Mouse (Mus musculus) MEL (cell line): ENCODE measurements around the gene Gm45844. TPM values are rescaled to one million over a fixed set of nuclear protein-coding genes. Genes with fewer than 3 reads are reported as not detected.

Experiments
- DNase-seq: peaks from one replicate; pipeline ENCODE4 v3.0.0; 2011; ENCODE audit warnings: low read depth, low spot score
- H3K27ac ChIP-seq: 2 replicates; pipeline ENCODE4 v1.5.1; 2012; ENCODE audit warnings: low read depth, mild to moderate bottlenecking, control low read depth, low read length, moderate library complexity; ENCODE audit not compliant: control insufficient read depth
- H3K27me3 ChIP-seq, 2 experiments: fragments of 150-350 bp in 1 of 2; sonication (generic) in 1 of 2; 2 replicates each; pipeline ENCODE4 v1.6.1; 2012; ENCODE audit warnings: low read length in 2 of 2, mild to moderate bottlenecking in 2 of 2, improper control_type of control experiment in 1 of 2, moderate library complexity in 1 of 2; ENCODE audit not compliant: insufficient read depth in 2 of 2, control insufficient read depth in 1 of 2
- H3K36me3 ChIP-seq, 2 experiments: 2 replicates each; pipeline ENCODE4 v1.6.1; 2012 to 2014; ENCODE audit warnings: low read length in 2 of 2, improper control_type of control experiment in 1 of 2, inconsistent platforms in 1 of 2, mild to moderate bottlenecking in 1 of 2; ENCODE audit not compliant: insufficient read depth in 2 of 2, control insufficient read depth in 1 of 2
- H3K4me1 ChIP-seq, 2 experiments: fragments of 150-350 bp in 1 of 2; sonication (generic) in 1 of 2; 2 replicates each; pipeline ENCODE4 v1.6.1; 2012; ENCODE audit warnings: low read length in 2 of 2, improper control_type of control experiment in 1 of 2, mild to moderate bottlenecking in 1 of 2; ENCODE audit not compliant: insufficient read depth in 2 of 2, control insufficient read depth in 1 of 2
- H3K4me3 ChIP-seq, 2 experiments: fragments of 150-350 bp in 1 of 2; sonication (generic) in 1 of 2; 2 replicates each; pipeline ENCODE4 v1.5.1; 2012; ENCODE audit warnings: low read depth in 2 of 2, low read length in 2 of 2, mild to moderate bottlenecking in 2 of 2, moderate library complexity in 2 of 2, control low read depth in 1 of 2, improper control_type of control experiment in 1 of 2; ENCODE audit not compliant: control insufficient read depth in 1 of 2, insufficient read depth in 1 of 2
- H3K79me2 ChIP-seq: 2 replicates; pipeline ENCODE4 v1.6.1; 2012; ENCODE audit warnings: mild to moderate bottlenecking, low read length, moderate library complexity; ENCODE audit not compliant: control insufficient read depth, poor library complexity, insufficient read depth
- H3K9ac ChIP-seq: 2 replicates; pipeline ENCODE4 v1.6.1; 2012; ENCODE audit warnings: low read depth, mild to moderate bottlenecking, control low read depth, low read length, moderate library complexity; ENCODE audit not compliant: control insufficient read depth, poor library complexity, severe bottlenecking
- H3K9me3 ChIP-seq: fragments of 150-350 bp; sonication (generic); replicated peaks from 2 replicates; pipeline ENCODE4 v1.6.1; 2012; ENCODE audit warnings: mild to moderate bottlenecking, low read length, improper control_type of control experiment, moderate library complexity; ENCODE audit not compliant: insufficient read depth
- CHD2 ChIP-seq: IDR thresholded peaks from 2 replicates; pipeline ENCODE4 v1.6.1; 2011; ENCODE audit warnings: low read length, improper control_type of control experiment
- E2F4 ChIP-seq: IDR thresholded peaks from 2 replicates; pipeline ENCODE4 v1.6.1; 2011; ENCODE audit warnings: low read depth, low read length, improper control_type of control experiment, borderline replicate concordance
- GABPA ChIP-seq: IDR thresholded peaks from 2 replicates; pipeline ENCODE4 v1.6.1; 2012; ENCODE audit warnings: low read depth, mild to moderate bottlenecking, inconsistent platforms, low read length, improper control_type of control experiment, moderate library complexity
- GATA1 ChIP-seq: IDR thresholded peaks from 2 replicates; pipeline ENCODE4 v1.6.1; 2011; ENCODE audit warnings: low read depth, low read length, improper control_type of control experiment
- HCFC1 ChIP-seq: IDR thresholded peaks from 2 replicates; pipeline ENCODE4 v1.6.1; 2012; ENCODE audit warnings: low read depth, mild to moderate bottlenecking, inconsistent platforms, low read length, improper control_type of control experiment, moderate library complexity
- JUND ChIP-seq: IDR thresholded peaks from 2 replicates; pipeline ENCODE4 v1.6.1; 2011; ENCODE audit warnings: low read depth, mild to moderate bottlenecking, improper control_type of control experiment, low read length
- MAFK ChIP-seq: IDR thresholded peaks from 2 replicates; pipeline ENCODE4 v1.6.1; 2011; ENCODE audit warnings: low read depth, mild to moderate bottlenecking, low read length, improper control_type of control experiment, borderline replicate concordance
- MXI1 ChIP-seq: IDR thresholded peaks from 2 replicates; pipeline ENCODE4 v1.6.1; 2011; ENCODE audit warnings: mild to moderate bottlenecking, low read depth, low read length, improper control_type of control experiment
- MYB ChIP-seq: IDR thresholded peaks from 2 replicates; pipeline ENCODE4 v1.6.1; 2011; ENCODE audit warnings: mild to moderate bottlenecking, low read depth, low read length, improper control_type of control experiment
- NELFE ChIP-seq: IDR thresholded peaks from 2 replicates; pipeline ENCODE4 v1.6.1; 2011; ENCODE audit warnings: low read depth, low read length, improper control_type of control experiment
- POLR2A ChIP-seq, 2 experiments: IDR thresholded peaks; 2 replicates each; pipeline ENCODE4 v1.6.1; 2011 to 2012; ENCODE audit warnings: low read length in 2 of 2, mild to moderate bottlenecking in 2 of 2, control low read depth in 1 of 2, improper control_type of control experiment in 1 of 2, low read depth in 1 of 2, moderate library complexity in 1 of 2; ENCODE audit not compliant: control insufficient read depth in 1 of 2, insufficient read depth in 1 of 2, poor library complexity in 1 of 2
- POLR2AphosphoS5 ChIP-seq: IDR thresholded peaks from 2 replicates; pipeline ENCODE4 v1.6.1; 2012; ENCODE audit warnings: low read depth, borderline replicate concordance, mild to moderate bottlenecking, inconsistent platforms, low read length, moderate library complexity, mixed read lengths
- SIN3A ChIP-seq: IDR thresholded peaks from 2 replicates; pipeline ENCODE4 v1.6.1; 2012; ENCODE audit warnings: low read length, improper control_type of control experiment, inconsistent platforms
- SMC3 ChIP-seq: IDR thresholded peaks from 2 replicates; pipeline ENCODE4 v1.6.1; 2011; ENCODE audit warnings: low read depth, low read length, improper control_type of control experiment
- TCF12 ChIP-seq: IDR thresholded peaks from 2 replicates; pipeline ENCODE4 v1.6.1; 2014; ENCODE audit warnings: low read depth, mild to moderate bottlenecking, inconsistent platforms, low read length, improper control_type of control experiment, moderate library complexity
- UBTF ChIP-seq: IDR thresholded peaks from 2 replicates; pipeline ENCODE4 v1.6.1; 2012; ENCODE audit warnings: low read depth, mild to moderate bottlenecking, inconsistent platforms, low read length, improper control_type of control experiment, moderate library complexity, borderline replicate concordance; ENCODE audit not compliant: insufficient read depth
- ZC3H11A ChIP-seq: IDR thresholded peaks from 2 replicates; pipeline ENCODE4 v1.6.1; 2012; ENCODE audit warnings: low read depth, mild to moderate bottlenecking, inconsistent platforms, low read length, improper control_type of control experiment
- ZKSCAN1 ChIP-seq: IDR thresholded peaks from 2 replicates; pipeline ENCODE4 v1.6.1; 2012; ENCODE audit warnings: low read depth, mild to moderate bottlenecking, inconsistent platforms, low read length, improper control_type of control experiment, moderate library complexity
- polyA plus RNA-seq, 2 experiments: library from polyadenylated mRNA; stranded (reverse) in 1 of 2; unstranded in 1 of 2; fragments of >175 nt in 1 of 2; fragments of >200 nt in 1 of 2; gene quantifications; 2 replicates each; pipeline versions ENCODE4 v1.2.1 to v1.2.4; 2012; ENCODE audit warnings: low replicate concordance in 2 of 2, low read depth in 1 of 2; ENCODE audit not compliant: insufficient read length in 2 of 2, insufficient read depth in 1 of 2, missing spikeins in 1 of 2
- total RNA-seq: library from RNA; depleted of rRNA; stranded (reverse); fragments of 300-350 nt; gene quantifications from 2 replicates; pipeline ENCODE4 v1.2.3, GENCODE M21; 2012

Gene Gm45844
- total and polyA plus RNA-seq, 3 experiments, result 0.42 to 1.5 TPM; not detected in 1

DNA sequence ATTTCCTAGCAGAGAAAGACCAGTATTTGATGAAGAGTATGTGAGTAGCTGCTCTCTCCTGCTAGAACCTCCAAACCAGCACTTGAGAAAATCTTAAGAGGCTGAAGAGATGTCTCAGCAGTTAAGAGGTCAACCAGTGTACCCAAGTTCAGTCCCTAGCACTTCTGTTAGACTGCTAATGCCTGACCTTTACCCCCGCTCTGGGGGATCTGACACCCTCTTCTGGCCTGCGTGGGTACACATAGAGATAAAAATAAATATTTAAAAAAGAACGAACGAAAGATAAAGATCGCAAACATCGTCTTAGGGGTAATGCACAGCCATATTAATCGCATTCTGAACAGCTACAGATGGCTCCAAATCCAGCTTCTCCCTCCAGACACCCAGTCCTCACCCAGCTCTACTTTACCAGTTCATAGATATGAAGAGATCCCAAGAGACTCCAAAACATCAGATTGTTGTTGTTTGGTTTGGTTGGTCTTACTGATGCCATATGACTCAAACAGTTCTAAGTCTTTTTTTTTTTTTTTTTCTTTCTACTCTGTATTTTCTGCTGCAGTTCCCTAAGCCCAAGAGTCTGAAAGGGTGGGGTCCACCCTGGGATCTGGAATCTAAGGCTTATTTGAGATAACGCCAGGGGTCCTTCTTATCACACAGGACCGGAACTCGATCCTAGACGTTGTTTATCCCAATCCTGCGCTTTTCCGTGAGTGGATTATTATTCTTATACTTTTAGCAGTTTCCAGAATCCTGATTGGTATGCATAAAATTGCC lies 90.5 kb downstream of the Gm45844 start:
- Histone ChIP-seq H3K27ac (no peak overlapping the region), H3K9me3 (no peaks in the 10 kb centered on the region), H3K79me2 (no peaks in the 10 kb centered on the region), H3K36me3 (no peaks in the 10 kb centered on the region), H3K27me3 (no peaks in the 10 kb centered on the region)
- TF ChIP-seq E2F4 (no peak), UBTF (no peak), CHD2 (no peak), ZKSCAN1 (no peak), GABPA (no peak), SMC3 (no peak), JUND (no peak), NELFE (no peak), GATA1 (no peak), POLR2AphosphoS5 (no peak), ZC3H11A (no peak)
- TF ChIP-seq, all 39 proteins: peak for 0
- H3K4me3 ChIP-seq, result peak overlapping the region; percentile 88 to 90
- no peak for DNase-seq
- H3K4me1 ChIP-seq, result no peaks in the 10 kb centered on the region; a peak in 1 of 4 replicates
- no peak overlapping the region; the same call in 1 of the 2 replicates for H3K9ac ChIP-seq

GRCm38 (mm10) chr7:7185897-7186296 lies 92.2 kb downstream of the Gm45844 start:
- Histone ChIP-seq H3K9ac (no peak overlapping the region), H3K4me3 (no peak overlapping the region), H3K79me2 (no peaks in the 10 kb centered on the region), H3K36me3 (no peaks in the 10 kb centered on the region), H3K27me3 (no peaks in the 10 kb centered on the region), H3K4me1 (no peaks in the 10 kb centered on the region; a peak in 1 of 4 replicates), H3K9me3 (no peaks in the 10 kb centered on the region), H3K27ac (no peak overlapping the region)
- TF ChIP-seq MAFK (no peak), HCFC1 (no peak), POLR2A (IDR thresholded peaks at IDR 0.05; ENCODE audit: control insufficient read depth in 1 of 2, insufficient read depth in 1 of 2, low read depth in 1 of 2, low read length in 2 of 2, poor library complexity in 1 of 2) (no peak), TCF12 (no peak), MYB (no peak), SIN3A (no peak), MXI1 (no peak)
- no peak for DNase-seq
